Mouse (Mus musculus) E14TG2a.4 (cell line): ENCODE results near the gene Foxn3.

Experiments used
- H3K27me3 ChIP-seq: 2 replicates; pipeline ENCODE4 v1.6.1; 2014; ENCODE audit warnings: low read length, control low read depth; ENCODE audit not compliant: insufficient read depth
- H3K36me3 ChIP-seq: 2 replicates; pipeline ENCODE4 v1.6.1; 2014; ENCODE audit warnings: low read length, control low read depth; ENCODE audit not compliant: insufficient read depth
- H3K4me1 ChIP-seq: replicated peaks from 2 replicates; pipeline ENCODE4 v1.6.1; 2014; ENCODE audit warnings: low read depth, low read length, control low read depth
- H3K4me3 ChIP-seq: replicated peaks from 2 replicates; pipeline ENCODE4 v1.5.1; 2014; ENCODE audit warnings: mild to moderate bottlenecking, low read length
- H3K9me3 ChIP-seq: 2 replicates; pipeline ENCODE4 v1.6.1; 2014; ENCODE audit warnings: low read length, control low read depth
- CTCF ChIP-seq: conservative IDR thresholded peaks from 2 replicates; pipeline ENCODE4 v1.5.1; 2014; ENCODE audit warnings: low read length
- NANOG ChIP-seq: IDR thresholded peaks from 2 replicates; pipeline ENCODE4 v1.6.1; 2014; ENCODE audit warnings: borderline replicate concordance, low read length, mixed read lengths
- POU5F1 ChIP-seq: IDR thresholded peaks from 2 replicates; pipeline ENCODE4 v1.6.1; 2014; ENCODE audit warnings: low read length, borderline replicate concordance

The Foxn3 gene

GRCm38 (mm10) chr12:99373584-99373983, 189.8 kb downstream of the Foxn3 start:
- TF ChIP-seq CTCF, result no peak
- TF ChIP-seq POU5F1, result no peak
- no peak for TF ChIP-seq NANOG
- Histone ChIP-seq H3K27me3 (no peaks in the 10 kb centered on the region), H3K36me3 (peaks cover 44% of the 10 kb centered on the region)

GRCm38 (mm10) chr12:99371500-99371899, 191.9 kb downstream of the Foxn3 start:
- Histone ChIP-seq H3K27me3 (no peaks in the 10 kb centered on the region), H3K4me3 (no peak overlapping the region), H3K4me1 (peaks cover 72% of the 10 kb centered on the region), H3K9me3 (no peaks in the 10 kb centered on the region), H3K36me3 (peaks cover 44% of the 10 kb centered on the region)
- TF ChIP-seq CTCF, result no peak
- TF ChIP-seq NANOG, result no peak
- no peak for TF ChIP-seq POU5F1

More at GRCm38 (mm10) chr12:99373584-99373983, 189.8 kb downstream of the Foxn3 start:
- Histone ChIP-seq H3K4me3 (no peak overlapping the region), H3K9me3 (no peaks in the 10 kb centered on the region), H3K4me1 (peaks cover 71% of the 10 kb centered on the region)

DNA sequence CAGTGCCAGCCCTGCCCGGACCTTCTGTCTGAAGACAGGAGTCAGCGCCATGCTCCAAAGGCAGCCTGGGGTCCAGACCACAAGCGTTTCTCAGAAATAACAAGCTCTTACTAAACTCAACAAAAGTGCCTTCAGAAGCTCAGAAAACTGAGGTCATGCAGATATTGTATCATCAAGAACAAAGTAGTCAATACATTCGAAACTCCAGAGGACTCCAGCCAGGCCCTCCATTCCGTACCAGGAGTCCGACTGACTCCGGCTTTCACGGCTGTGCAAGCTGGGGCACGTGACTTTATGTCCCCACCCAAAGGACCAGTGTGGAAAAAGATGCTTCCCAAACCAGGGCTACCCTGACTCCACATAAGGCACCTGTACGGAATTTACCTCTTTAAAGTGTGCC, 195.1 kb downstream of the Foxn3 start:
- TF ChIP-seq NANOG, result no peak
- TF ChIP-seq CTCF, result no peak
- TF ChIP-seq POU5F1, result no peak
- H3K4me3 ChIP-seq, result peak overlapping the region; percentile 14; the same call in 1 of the 2 replicates

GRCm38 (mm10) chr12:99365999-99366398, 197.4 kb downstream of the Foxn3 start:
- no peak for TF ChIP-seq NANOG
- TF ChIP-seq CTCF, result no peak
- TF ChIP-seq POU5F1, result no peak
- Histone ChIP-seq H3K27me3 (no peaks in the 10 kb centered on the region), H3K4me3 (no peak overlapping the region), H3K36me3 (peaks cover 17% of the 10 kb centered on the region; the same call in 1 of the 2 replicates), H3K4me1 (peaks cover 96% of the 10 kb centered on the region), H3K9me3 (no peaks in the 10 kb centered on the region)

More for the DNA sequence above, 195.1 kb downstream of the Foxn3 start:
- H3K4me1 ChIP-seq, result peaks cover 86% of the 10 kb centered on the region
- H3K9me3 ChIP-seq, result no peaks in the 10 kb centered on the region
- H3K27me3 ChIP-seq, result no peaks in the 10 kb centered on the region
- H3K36me3 ChIP-seq, result peaks cover 29% of the 10 kb centered on the region; the same call in 1 of the 2 replicates

GRCm38 (mm10) chr12:99364201-99364600, 199.2 kb downstream of the Foxn3 start:
- H3K4me3 ChIP-seq, result no peak overlapping the region
- no peaks in the 10 kb centered on the region for H3K27me3 ChIP-seq
- peaks cover 9% of the 10 kb centered on the region; the same call in 1 of the 2 replicates for H3K36me3 ChIP-seq
- H3K4me1 ChIP-seq, result peaks cover 95% of the 10 kb centered on the region
- TF ChIP-seq POU5F1 (no peak), CTCF (no peak), NANOG (no peak)
- no peaks in the 10 kb centered on the region for H3K9me3 ChIP-seq

DNA sequence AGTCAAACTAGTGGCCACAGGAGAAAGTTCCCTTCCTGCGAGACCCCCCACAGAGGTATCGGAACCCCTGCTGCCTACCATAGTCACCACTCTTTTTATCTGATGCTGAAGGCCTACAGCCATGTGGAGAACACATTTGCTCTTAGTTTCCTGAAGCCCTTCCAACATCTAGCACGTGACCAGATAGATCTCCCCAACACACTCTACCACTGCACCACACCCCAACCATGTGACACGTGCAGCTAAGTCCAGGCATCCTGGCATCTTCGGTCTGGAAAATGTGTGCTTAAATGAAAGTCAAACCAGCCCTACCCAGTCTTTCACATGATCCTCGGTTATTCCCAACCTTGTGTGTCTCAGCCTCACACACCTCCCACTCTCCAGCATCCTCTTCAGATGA, 200.4 kb downstream of the Foxn3 start:
- H3K4me1 ChIP-seq, result peaks cover 95% of the 10 kb centered on the region
- H3K36me3 ChIP-seq, result peaks cover 9% of the 10 kb centered on the region; the same call in 1 of the 2 replicates
- H3K9me3 ChIP-seq, result no peaks in the 10 kb centered on the region
- H3K4me3 ChIP-seq, result no peak overlapping the region
- no peaks in the 10 kb centered on the region for H3K27me3 ChIP-seq
- TF ChIP-seq CTCF, result no peak
- no peak for TF ChIP-seq POU5F1
- no peak for TF ChIP-seq NANOG

DNA sequence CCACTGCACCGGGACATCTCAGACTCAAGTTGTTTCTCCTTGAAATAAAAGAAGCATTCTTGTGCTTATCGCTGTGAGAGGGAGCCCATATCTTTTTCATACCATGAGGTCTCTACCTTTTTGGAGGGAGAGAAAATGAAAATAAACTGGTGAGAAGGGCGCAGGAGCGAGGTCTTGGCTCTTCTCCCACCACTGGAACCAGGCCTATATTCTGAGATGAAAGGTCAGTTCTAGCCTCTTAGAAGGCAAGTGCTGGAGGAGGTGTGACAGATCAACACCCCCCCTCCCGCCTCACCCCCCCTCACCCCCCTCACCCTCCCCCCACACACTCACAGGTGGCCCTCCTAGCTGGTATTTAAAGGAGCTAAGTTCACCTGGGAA, 201.6 kb downstream of the Foxn3 start:
- Histone ChIP-seq H3K4me1 (peaks cover 94% of the 10 kb centered on the region), H3K4me3 (no peak overlapping the region; the same call in 1 of the 2 replicates), H3K9me3 (no peaks in the 10 kb centered on the region), H3K27me3 (no peaks in the 10 kb centered on the region), H3K36me3 (peaks cover 9% of the 10 kb centered on the region; the same call in 1 of the 2 replicates)
- TF ChIP-seq CTCF (no peak), NANOG (no peak), POU5F1 (no peak)

GRCm38 (mm10) chr12:99360958-99361751, 202.2 kb downstream of the Foxn3 start:
- Histone ChIP-seq H3K36me3 (peaks cover 14% of the 10 kb centered on the region; the same call in 1 of the 2 replicates), H3K9me3 (no peaks in the 10 kb centered on the region), H3K4me3 (no peak overlapping the region; the same call in 1 of the 2 replicates), H3K27me3 (no peaks in the 10 kb centered on the region), H3K4me1 (peaks cover 94% of the 10 kb centered on the region)
- TF ChIP-seq NANOG, result no peak
- no peak for TF ChIP-seq CTCF
- TF ChIP-seq POU5F1, result no peak
